Mouse (Mus musculus): ENCODE measurements at regions not wholly inside any gene's neighbourhood (a gene's known extent, or its start where the extent isn't known, plus 50 kb on each side); places are given as distances from the start of the nearest gene placed in this dataset.

DNA sequence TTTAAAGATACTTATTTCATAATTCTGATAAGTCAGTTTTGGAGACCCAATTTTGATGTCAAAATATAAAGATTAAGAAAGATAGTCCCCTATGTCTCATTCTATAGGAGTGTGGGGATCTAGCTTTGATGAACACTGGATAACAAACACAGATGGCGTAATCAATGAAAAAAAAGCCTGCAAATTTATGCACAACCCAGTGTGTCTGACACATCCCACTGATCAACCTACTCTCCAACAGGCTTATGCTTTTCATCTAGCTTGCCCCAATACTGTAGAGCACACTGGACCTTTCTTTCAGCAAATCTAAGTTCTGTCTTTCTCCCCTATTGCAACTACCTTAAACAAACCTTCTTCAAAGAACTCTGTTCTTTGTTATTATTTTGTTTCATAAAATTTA lies 302.0 kb upstream of the Tram1l1 start:
- TF ChIP-seq POU5F1 (IDR thresholded peaks at IDR 0.05; ENCODE audit: borderline replicate concordance, low read length) (no peak), CTCF (conservative IDR thresholded peaks at IDR 0.05; ENCODE audit: low read length) (no peak)
